Mouse (Mus musculus): ENCODE results near the gene Psmd13. TPM values are rescaled to one million over a fixed set of nuclear protein-coding genes. Genes with fewer than 3 reads are reported as not detected.
A peak's percentile ranks its signal among the peaks of the same experiment; 100 is the strongest.

The Psmd13 gene
- 354 and 374 TPM in 2 replicates for polyA plus RNA-seq (2016; fragmentation: Nextera tagmentation; extraction: Ambion mirVana)

GRCm38 (mm10) chr7:140881696-140882468 lies at the start of gene Psmd13, which contains the start of gene Sirt3:
TSS of gene Psmd13 (plus strand) at chr7:140881968.
TSS of gene Sirt3 (minus strand) at chr7:140882309.
- no peaks in the 10 kb centered on the region for H3K9me3 ChIP-seq
- H3K36me3 ChIP-seq (replicated peaks) = peaks cover 43% of the 10 kb centered on the region
- H3K27ac ChIP-seq = peak within 1 kb of the TSS; percentile 88
- peak within 1 kb of the TSS; percentile 98 for H3K4me3 ChIP-seq
- H3K4me1 ChIP-seq = peaks cover 20% of the 10 kb centered on the region
- under 1% methylated on average over 59 of the region's 59 CpGs for WGBS
- DNase-seq (ENCODE audit: extremely low spot score, low spot score) = peak; percentile 91
- no peaks in the 10 kb centered on the region for H3K27me3 ChIP-seq (ENCODE audit: poor library complexity, severe bottlenecking)

GRCm38 (mm10) chr7:140833341-140833740 lies 48.4 kb upstream of the Psmd13 start:
- no peak for DNase-seq (ENCODE audit: extremely low spot score, low spot score)
- no peak overlapping the region for H3K4me3 ChIP-seq

GRCm38 (mm10) chr7:140834968-140835757 lies 46.6 kb upstream of the Psmd13 start, which contains the start of gene Urah:
TSS of gene Urah (plus strand) at chr7:140835018.
- no peak for DNase-seq (ENCODE audit: extremely low spot score, low spot score)
- no peaks in the 10 kb centered on the region for H3K36me3 ChIP-seq (replicated peaks)
- peak within 1 kb of the TSS; percentile 2; the same call in 1 of the 2 replicates for H3K27ac ChIP-seq
- H3K4me1 ChIP-seq = peaks cover 11% of the 10 kb centered on the region; the same call in 1 of the 2 replicates
- no peaks in the 10 kb centered on the region for H3K9me3 ChIP-seq
- WGBS = 41% methylated on average over 20 of the region's 20 CpGs
- peaks cover 6% of the 10 kb centered on the region; the same call in 1 of the 2 replicates for H3K27me3 ChIP-seq (ENCODE audit: poor library complexity, severe bottlenecking)
- no peak within 1 kb of the TSS for H3K4me3 ChIP-seq

More at GRCm38 (mm10) chr7:140833341-140833740, 48.4 kb upstream of the Psmd13 start:
- Histone ChIP-seq H3K27me3 (ENCODE audit: poor library complexity, severe bottlenecking) (peaks cover 3% of the 10 kb centered on the region; the same call in 1 of the 2 replicates), H3K9me3 (no peaks in the 10 kb centered on the region), H3K27ac (no peak overlapping the region), H3K4me1 (peaks cover 11% of the 10 kb centered on the region; the same call in 1 of the 2 replicates), H3K36me3 (replicated peaks) (no peaks in the 10 kb centered on the region)
- WGBS = 90% methylated on average over 4 of the region's 4 CpGs

- H3K4me1 ChIP-seq = peaks cover 11% of the 10 kb centered on the region; the same call in 1 of the 2 replicates
- peak overlapping the region; percentile 2; the same call in 1 of the 2 replicates for H3K27ac ChIP-seq
- DNase-seq (ENCODE audit: extremely low spot score, low spot score) = no peak
- no peaks in the 10 kb centered on the region for H3K36me3 ChIP-seq (replicated peaks)
- peaks cover 11% of the 10 kb centered on the region; the same call in 1 of the 2 replicates for H3K27me3 ChIP-seq (ENCODE audit: poor library complexity, severe bottlenecking)
- no peaks in the 10 kb centered on the region for H3K9me3 ChIP-seq
- no peak overlapping the region for H3K4me3 ChIP-seq
- WGBS = 73% methylated on average over 2 of the region's 2 CpGs
These were observed 46.0 kb upstream of the Psmd13 start for GRCm38 (mm10) chr7:140835758-140836087.

- Histone ChIP-seq H3K27ac (no peak overlapping the region), H3K36me3 (replicated peaks) (no peaks in the 10 kb centered on the region), H3K27me3 (ENCODE audit: poor library complexity, severe bottlenecking) (peaks cover 19% of the 10 kb centered on the region), H3K9me3 (no peaks in the 10 kb centered on the region), H3K4me3 (no peak overlapping the region), H3K4me1 (peaks cover 11% of the 10 kb centered on the region; the same call in 1 of the 2 replicates)
- 88% methylated on average over 9 of the region's 9 CpGs for WGBS
- DNase-seq (ENCODE audit: extremely low spot score, low spot score) = no peak
These were observed 45.3 kb upstream of the Psmd13 start for GRCm38 (mm10) chr7:140836243-140837115.

- Histone ChIP-seq H3K27ac (no peak overlapping the region), H3K9me3 (no peaks in the 10 kb centered on the region), H3K27me3 (ENCODE audit: poor library complexity, severe bottlenecking) (peaks cover 46% of the 10 kb centered on the region), H3K4me3 (no peak overlapping the region), H3K4me1 (peaks cover 11% of the 10 kb centered on the region; the same call in 1 of the 2 replicates), H3K36me3 (replicated peaks) (no peaks in the 10 kb centered on the region)
- DNase-seq (ENCODE audit: extremely low spot score, low spot score) = no peak
- 76% methylated on average over 5 of the region's 5 CpGs for WGBS
These were observed 42.2 kb upstream of the Psmd13 start for GRCm38 (mm10) chr7:140839556-140839955.

GRCm38 (mm10) chr7:140840750-140841735 lies 40.7 kb upstream of the Psmd13 start:
- Histone ChIP-seq H3K4me1 (peaks cover 10% of the 10 kb centered on the region), H3K36me3 (replicated peaks) (no peaks in the 10 kb centered on the region), H3K27me3 (ENCODE audit: poor library complexity, severe bottlenecking) (peaks cover 42% of the 10 kb centered on the region), H3K27ac (no peak overlapping the region), H3K4me3 (no peak overlapping the region), H3K9me3 (no peaks in the 10 kb centered on the region)
- DNase-seq (ENCODE audit: extremely low spot score, low spot score) = no peak
- WGBS = 41% methylated on average over 19 of the region's 19 CpGs

- WGBS = 83% methylated on average over 7 of the region's 7 CpGs
- no peak overlapping the region for H3K27ac ChIP-seq
- no peaks in the 10 kb centered on the region for H3K9me3 ChIP-seq
- H3K4me1 ChIP-seq = peaks cover 6% of the 10 kb centered on the region
- DNase-seq (ENCODE audit: extremely low spot score, low spot score) = no peak
- no peak overlapping the region for H3K4me3 ChIP-seq
- peaks cover 42% of the 10 kb centered on the region for H3K27me3 ChIP-seq (ENCODE audit: poor library complexity, severe bottlenecking)
- H3K36me3 ChIP-seq (replicated peaks) = no peaks in the 10 kb centered on the region
These were observed 38.0 kb upstream of the Psmd13 start for GRCm38 (mm10) chr7:140843806-140844205.

- Histone ChIP-seq H3K27me3 (ENCODE audit: poor library complexity, severe bottlenecking) (peaks cover 41% of the 10 kb centered on the region), H3K27ac (no peak within 1 kb of the TSS), H3K9me3 (no peaks in the 10 kb centered on the region), H3K4me1 (peaks cover 6% of the 10 kb centered on the region), H3K4me3 (0 out of 2 replicates have a peak within 1 kb of the TSS, but pooled peaks have one; percentile 22), H3K36me3 (replicated peaks) (no peaks in the 10 kb centered on the region)
- DNase-seq (ENCODE audit: extremely low spot score, low spot score) = peak; percentile 86
- WGBS = 33% methylated on average over 14 of the region's 14 CpGs
These were observed 36.7 kb upstream of the Psmd13 start, which contains the start of gene Scgb1c1 for GRCm38 (mm10) chr7:140844905-140845665. TSS of gene Scgb1c1 (plus strand) at chr7:140845547.

GRCm38 (mm10) chr7:140845683-140846082 lies 36.1 kb upstream of the Psmd13 start:
- Histone ChIP-seq H3K27me3 (ENCODE audit: poor library complexity, severe bottlenecking) (peaks cover 35% of the 10 kb centered on the region), H3K4me1 (peaks cover 6% of the 10 kb centered on the region), H3K4me3 (no peak overlapping the region), H3K27ac (no peak overlapping the region), H3K36me3 (replicated peaks) (no peaks in the 10 kb centered on the region), H3K9me3 (no peaks in the 10 kb centered on the region)
- 53% methylated on average over 4 of the region's 4 CpGs for WGBS
- no peak for DNase-seq (ENCODE audit: extremely low spot score, low spot score)
